Mouse (Mus musculus): ENCODE results near the gene Gm6676. TPM values are rescaled to one million over a fixed set of nuclear protein-coding genes. Genes with fewer than 3 reads are reported as not detected.

Gene Gm6676
- not detected in 2 replicates for polyA plus RNA-seq (2015; fragmentation: Nextera tagmentation; extraction: Ambion mirVana)

DNA sequence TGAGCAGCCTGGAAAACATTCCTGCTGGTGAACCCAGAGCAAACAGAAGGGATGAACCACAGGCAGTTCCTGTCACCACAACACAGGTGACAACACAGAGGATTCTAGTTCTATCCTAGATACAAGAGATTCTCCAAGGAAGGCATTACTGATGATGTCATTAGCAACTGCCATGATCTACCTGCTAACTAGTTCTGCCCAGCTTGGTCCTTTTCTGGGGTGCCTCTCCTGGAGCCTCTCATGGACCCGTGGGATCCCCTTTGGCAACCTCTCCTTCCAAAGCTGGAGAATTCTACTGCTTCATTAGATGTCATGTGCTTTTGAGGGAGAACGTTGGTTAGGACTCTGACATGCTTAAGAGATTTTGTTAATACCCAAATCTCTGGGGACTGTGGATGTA lies at the start of gene Gm6676:
Gm6676 (minus strand) TSS at position 101 of the 400 bp plus-strand sequence.

DNA sequence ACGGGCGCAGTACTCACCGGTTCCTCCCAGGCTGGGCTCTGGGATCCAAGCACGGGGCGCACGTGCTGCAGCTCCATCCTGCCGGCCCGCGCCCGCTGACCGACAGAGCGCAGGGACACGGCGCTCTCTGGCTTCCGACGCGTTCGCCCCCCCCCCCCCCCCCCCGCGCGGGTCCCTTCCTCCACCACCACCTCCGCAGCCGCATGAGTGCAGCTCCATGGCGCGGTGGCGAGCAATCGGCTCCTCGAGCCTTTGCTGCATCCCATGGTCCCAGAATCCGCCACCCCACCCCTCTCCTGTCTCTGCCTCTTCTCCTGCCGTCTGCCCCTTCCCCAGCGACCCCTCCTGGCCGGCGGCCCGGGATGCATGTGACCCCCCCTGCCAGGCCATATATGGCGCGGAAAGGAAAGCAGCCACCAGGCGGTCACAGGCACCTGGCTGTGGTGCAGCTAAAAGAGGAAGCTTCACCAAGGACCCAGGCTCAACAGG lies 49.3 kb upstream of the Gm6676 start, which contains the start of gene Gm3512:
Gm3512 (minus strand) TSS at position 51 of the 489 bp plus-strand sequence.

DNA sequence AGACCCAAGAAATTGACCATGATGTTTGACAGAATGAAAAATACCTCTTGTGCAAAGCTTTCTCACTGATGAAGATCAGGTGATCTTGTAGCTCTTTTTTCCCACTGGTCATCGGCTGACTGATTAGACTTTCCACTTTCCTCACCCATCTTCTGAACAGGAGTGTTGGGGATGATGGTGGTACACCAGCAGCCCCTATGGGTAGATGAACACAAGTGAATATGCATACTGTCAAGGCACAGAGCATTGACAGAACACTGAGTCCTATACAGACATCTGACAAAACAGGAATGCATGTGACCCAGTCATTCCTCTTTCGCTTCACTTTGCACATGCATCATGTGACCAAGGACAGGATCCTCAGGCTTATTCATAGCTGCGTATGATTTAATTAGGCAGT lies 24.7 kb downstream of the Gm6676 start, which contains the start of gene Gm3696:
Gm3696 (minus strand) TSS at position 101 of the 400 bp plus-strand sequence.

Other genes starting within 250 kb of the Gm6676 start
- gene Gm3667, start 235.4 kb downstream of the Gm6676 start, polyA plus RNA-seq (2015; fragmentation: Nextera tagmentation; extraction: Ambion mirVana) = 0.22 and 0.65 TPM in 2 replicates
- not detected in 2 replicates for gene Gm6356, start 151.6 kb downstream of the Gm6676 start, polyA plus RNA-seq (2015; fragmentation: Nextera tagmentation; extraction: Ambion mirVana)
- 0.14 and 0.54 TPM in 2 replicates for gene Gm10406, start 98.0 kb downstream of the Gm6676 start, polyA plus RNA-seq (2015; fragmentation: Nextera tagmentation; extraction: Ambion mirVana)
- not detected in 2 replicates for gene Gm3685, start 80.4 kb downstream of the Gm6676 start, polyA plus RNA-seq (2015; fragmentation: Nextera tagmentation; extraction: Ambion mirVana)
- gene Gm3696, start 24.8 kb downstream of the Gm6676 start, polyA plus RNA-seq (2015; fragmentation: Nextera tagmentation; extraction: Ambion mirVana) = 0.35 and 0.43 TPM in 2 replicates
- 0.57 and 0.97 TPM in 2 replicates for gene Gm3512, start 49.1 kb upstream of the Gm6676 start, polyA plus RNA-seq (2015; fragmentation: Nextera tagmentation; extraction: Ambion mirVana)
- gene Gm16434, start 69.1 kb upstream of the Gm6676 start, polyA plus RNA-seq (2015; fragmentation: Nextera tagmentation; extraction: Ambion mirVana) = not detected in 2 replicates
- gene Gm3727, start 139.3 kb upstream of the Gm6676 start, polyA plus RNA-seq (2015; fragmentation: Nextera tagmentation; extraction: Ambion mirVana) = not detected in 2 replicates
- gene Gm3739, start 189.6 kb upstream of the Gm6676 start, polyA plus RNA-seq (2015; fragmentation: Nextera tagmentation; extraction: Ambion mirVana) = 0.22 and 0.44 TPM in 2 replicates
- gene Gm5797, start 207.0 kb upstream of the Gm6676 start, polyA plus RNA-seq (2015; fragmentation: Nextera tagmentation; extraction: Ambion mirVana) = not detected in 2 replicates
- not detected in 2 replicates for gene Gm8374, start 239.7 kb upstream of the Gm6676 start, polyA plus RNA-seq (2015; fragmentation: Nextera tagmentation; extraction: Ambion mirVana)

Measured in adrenal gland, postnatal 0 days (tissue).